Mouse (Mus musculus): ENCODE measurements around the gene Ryr3.

DNA sequence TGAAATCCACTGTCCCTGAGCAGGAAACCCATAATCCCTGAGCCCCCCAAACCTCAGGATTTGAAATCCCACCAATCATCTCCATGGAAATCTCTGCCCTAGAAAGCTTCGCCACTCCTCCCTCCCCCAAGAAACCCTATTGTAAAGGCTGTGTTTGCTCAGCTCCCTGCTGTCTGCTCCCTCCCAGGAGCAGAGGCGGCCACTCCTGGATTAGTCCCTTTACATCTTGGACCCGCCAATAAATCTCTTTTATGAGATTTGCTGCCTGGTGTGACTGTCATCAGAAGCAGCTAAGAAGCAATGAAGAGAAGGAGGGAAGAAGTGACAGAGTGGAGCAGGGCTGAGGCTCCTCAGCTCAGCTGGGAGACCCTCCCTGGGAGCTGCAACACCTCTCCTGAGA, 599.7 kb downstream of the Ryr3 start:
- no peak for TF ChIP-seq POLR2A (IDR thresholded peaks at IDR 0.05; ENCODE audit: insufficient read depth, low read depth, low read length)
- no peak for TF ChIP-seq CTCF (IDR thresholded peaks at IDR 0.05; ENCODE audit: insufficient read depth, low read depth, low read length)

Measured in olfactory bulb, adult 2 months (tissue).